Mouse (Mus musculus) ovary, postnatal 10 days (tissue): Measurements from ENCODE around the gene Hook2.
A peak's percentile ranks its signal among the peaks of the same experiment; 100 is the strongest.

Experiments
- DNase-seq: peaks from one replicate; pipeline ENCODE4 v3.0.0; 2022; ENCODE audit warnings: low spot score

Gene Hook2

DNA sequence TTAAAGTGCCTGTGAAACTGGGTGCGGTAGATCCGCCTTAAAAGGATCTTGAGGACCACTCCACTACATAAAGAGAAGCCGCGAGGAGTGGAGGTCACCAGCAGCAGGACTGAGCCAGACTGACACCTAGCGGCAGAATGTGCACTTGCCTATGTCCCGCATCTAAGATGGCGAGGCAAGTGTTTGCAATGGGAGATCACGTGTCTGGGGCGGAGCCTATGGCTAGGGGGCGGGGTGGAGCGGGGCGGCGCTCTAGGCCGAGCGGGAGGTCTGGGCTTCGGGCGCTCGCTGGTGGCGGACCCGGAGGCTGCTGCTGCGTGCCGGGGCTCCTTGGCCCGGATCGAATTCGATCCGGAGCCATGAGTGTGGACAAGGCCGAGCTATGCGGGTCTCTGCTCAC is at the start of gene Hook2:
Hook2 (plus strand) TSS at position 255 of the 400 bp plus-strand sequence.
- DNase-seq, result peak; percentile 79

DNA sequence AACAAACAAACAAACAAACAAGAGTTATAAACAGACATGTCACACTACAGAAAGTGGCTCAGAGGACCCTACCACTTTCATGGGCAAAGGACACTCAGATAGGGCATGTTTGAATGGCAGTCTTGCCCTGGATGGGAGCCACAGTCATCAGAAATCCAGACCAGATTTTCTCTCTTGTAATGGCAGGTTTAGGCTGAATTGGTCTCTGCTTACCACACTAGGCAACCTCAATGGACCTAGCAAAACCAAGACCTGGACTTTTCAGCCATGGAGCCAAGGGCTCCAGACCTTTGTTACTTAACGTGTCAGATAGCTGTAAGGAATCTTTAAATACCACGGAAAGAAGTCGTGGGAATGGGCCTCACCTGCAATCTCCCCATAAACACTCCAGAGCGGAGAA is 46.7 kb upstream of the Hook2 start:
- DNase-seq, result no peak

DNA sequence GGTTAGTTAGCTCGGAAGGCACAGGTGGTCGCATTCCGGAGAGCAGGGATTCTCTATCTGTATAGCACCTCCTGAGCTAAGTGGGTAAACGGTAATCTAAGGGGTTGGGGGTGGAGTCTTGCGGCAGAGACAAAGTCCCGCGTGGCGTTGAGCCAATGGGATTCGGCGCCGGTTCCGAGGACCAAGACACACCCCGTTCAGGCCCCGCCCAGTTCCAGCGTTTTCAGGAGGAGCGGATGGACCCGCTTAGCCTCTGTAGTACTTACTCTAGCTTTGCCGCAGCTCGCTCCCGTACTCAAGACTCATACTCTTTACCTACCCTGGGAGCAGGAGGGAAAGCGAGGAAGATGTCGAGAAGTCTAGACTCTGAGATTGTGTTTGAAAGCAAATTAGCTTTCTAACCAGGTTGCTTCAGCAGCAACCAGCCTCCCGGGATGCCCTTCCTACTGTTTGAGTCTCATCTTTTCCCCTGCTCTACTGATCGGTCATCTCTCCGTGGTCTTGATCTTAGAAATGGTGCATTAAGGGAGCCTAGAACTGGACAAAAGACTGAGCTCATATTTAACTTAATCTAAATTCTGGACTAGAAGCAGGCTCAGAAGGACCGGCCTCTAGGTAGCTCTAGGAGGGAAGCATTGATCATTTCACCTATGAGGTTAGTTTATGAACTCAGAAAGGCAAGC is 45.8 kb upstream of the Hook2 start:
- DNase-seq, result no peak

- no peak for DNase-seq
Measured at GRCm38 (mm10) chr8:84945235-84945632, 45.2 kb upstream of the Hook2 start.

DNA sequence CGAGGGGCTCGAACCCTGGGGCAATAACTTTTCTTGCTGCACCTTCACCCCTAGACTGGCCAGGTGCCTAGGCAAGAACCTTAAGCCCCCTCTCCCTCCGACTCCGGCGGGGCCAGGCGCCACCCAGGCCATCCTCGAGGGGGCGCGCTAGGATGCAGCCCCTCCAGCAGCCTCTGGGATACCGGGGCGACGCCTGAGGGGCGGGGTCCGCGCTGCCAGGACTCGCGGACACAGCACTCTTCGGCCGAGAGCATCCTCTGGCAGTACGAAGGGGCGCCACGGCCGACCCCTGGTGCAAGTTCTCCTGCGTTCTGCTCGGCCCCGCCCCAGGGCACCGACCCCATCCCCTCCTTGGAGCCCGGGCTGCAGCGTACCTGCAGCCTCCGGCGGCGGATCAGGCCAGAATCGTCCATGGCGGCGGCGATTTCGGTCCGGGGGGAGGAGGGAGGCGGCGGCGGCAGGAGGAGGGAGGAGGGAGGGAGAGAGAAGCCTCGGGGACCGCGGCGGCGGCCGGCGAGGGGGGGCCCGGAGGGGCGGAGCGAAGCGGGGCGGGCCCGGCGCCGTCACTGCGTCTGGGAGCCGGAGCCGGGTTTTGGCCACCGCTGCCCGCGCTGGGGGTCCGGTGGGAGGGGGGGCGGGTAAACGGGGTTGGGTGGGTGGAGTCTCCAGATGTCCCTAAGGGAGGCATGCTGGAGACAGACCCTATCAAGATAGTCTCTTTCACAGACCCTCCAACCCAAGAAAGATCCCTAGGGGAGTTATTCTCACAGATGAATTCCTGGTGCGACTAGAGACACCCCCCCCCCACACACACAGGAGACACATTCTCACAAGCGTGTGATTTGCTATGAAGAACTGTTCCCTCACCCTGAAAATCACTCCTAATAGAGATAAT is 44.5 kb upstream of the Hook2 start:
- no peak for DNase-seq

DNA sequence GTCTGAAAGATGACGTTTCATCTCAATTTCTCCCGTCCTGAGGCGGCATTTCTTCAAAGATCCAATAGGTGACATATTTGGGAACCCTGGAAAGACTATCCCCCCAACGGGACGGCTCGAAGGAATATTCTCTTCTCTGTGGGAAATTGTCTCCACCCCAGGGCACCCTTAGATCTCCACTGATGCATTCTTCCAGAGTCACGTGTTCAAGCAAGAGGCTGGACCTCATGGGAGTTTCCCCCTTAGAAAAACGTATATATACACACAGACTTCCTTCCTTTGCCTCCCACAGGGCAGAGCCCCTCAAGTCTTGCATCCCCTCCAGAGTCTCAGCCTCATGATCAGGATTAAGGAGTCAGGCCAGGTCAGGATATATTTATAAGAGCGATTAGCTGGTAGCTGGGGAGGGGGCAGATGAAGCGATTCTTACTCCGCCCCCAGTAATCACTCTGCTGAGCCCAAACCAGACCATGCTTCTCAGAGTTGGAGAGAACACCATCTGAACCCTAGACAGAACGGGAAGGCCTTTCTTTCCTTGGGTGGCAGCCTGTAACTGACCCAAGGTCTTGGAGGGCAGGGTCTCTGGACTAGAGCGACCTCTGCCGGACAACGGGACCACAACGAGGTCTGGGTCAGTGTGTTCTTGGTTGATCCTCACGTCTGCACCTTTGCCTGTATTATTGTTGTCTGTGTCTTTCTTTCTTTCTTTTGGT is 43.7 kb upstream of the Hook2 start, which contains the start of gene Rtbdn:
Rtbdn (plus strand) TSS at position 464 of the 713 bp plus-strand sequence.
- DNase-seq, result no peak

- no peak for DNase-seq
Measured at GRCm38 (mm10) chr8:84947241-84947545, 43.2 kb upstream of the Hook2 start.

DNA sequence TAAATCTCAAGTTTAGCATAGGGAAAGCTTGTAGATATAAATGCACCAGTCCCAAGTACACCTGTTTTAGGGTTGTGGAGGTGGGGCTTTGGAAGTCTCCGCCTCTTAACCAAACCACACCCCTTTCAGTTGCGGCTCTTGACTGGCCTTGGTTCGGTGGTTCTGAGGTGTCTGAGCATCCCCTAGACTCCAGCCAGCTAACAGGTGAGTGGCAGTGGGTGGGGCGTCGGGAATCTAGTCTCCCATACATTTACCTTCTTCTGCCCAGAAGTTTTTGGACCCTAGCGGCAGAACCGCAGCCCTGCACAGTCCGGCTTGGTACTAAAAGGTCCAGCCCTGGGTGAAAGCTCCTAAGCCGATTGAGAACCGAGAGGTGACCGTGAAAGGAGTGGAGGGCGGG is 40.6 kb upstream of the Hook2 start:
- no peak for DNase-seq

GRCm38 (mm10) chr8:84952612-84953255 is 37.7 kb upstream of the Hook2 start:
- DNase-seq, result no peak

DNA sequence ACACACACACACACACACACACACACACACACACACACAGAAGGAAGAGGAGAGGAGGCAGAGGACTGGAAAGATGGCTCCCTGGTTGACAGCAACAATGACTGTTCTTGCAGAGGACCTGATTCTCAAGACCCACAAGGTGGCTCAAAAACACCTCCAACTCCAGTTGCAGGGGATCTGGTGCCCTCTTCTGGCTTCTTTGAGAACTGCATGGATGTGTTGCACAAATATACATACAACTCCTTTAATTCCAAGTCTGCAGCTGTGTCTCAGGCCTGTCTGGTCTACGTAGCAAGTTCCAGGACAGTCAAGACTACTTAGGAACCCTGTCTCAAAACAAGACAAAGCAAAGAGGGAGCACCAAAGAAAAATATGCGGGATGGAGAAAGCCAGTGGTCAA is 33.6 kb upstream of the Hook2 start:
- DNase-seq, result no peak

DNA sequence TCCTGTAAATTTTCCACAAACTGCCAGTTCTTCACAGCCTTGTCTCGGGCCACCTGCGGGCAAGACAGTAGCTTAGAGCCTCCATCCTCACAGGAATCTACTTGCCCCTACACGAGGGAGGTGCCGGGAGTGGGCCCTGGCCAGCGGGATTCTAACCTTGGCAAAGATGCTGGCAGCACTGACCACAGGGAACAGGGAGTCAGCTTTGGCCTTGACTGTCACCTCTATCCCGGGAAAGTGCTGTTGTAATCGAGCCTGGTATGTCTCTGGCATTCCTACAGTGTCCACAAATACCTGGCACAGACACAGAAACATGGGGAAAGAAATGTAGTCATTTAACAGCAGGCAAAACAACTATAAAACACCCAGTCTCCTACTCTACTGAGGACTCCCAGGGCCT is 30.6 kb upstream of the Hook2 start:
- no peak for DNase-seq

DNA sequence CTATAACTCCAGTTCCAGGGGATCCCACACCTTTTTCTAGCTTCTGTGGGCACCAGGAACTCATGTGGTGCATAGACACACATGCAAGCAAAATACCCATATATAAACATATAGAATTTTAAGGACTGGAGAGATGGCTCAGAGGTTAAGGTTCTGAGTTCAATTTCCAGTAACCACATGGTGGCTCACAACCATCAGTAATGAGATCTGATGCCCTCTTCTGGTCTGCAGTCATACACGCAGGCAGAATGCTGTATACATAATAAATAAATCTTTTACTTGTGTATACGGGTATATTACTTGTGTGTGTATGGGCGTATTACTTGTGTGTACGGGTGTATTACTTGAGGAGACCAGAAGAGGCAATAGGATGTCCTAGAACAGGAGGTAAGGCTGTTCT is 26.5 kb upstream of the Hook2 start:
- DNase-seq, result no peak

DNA sequence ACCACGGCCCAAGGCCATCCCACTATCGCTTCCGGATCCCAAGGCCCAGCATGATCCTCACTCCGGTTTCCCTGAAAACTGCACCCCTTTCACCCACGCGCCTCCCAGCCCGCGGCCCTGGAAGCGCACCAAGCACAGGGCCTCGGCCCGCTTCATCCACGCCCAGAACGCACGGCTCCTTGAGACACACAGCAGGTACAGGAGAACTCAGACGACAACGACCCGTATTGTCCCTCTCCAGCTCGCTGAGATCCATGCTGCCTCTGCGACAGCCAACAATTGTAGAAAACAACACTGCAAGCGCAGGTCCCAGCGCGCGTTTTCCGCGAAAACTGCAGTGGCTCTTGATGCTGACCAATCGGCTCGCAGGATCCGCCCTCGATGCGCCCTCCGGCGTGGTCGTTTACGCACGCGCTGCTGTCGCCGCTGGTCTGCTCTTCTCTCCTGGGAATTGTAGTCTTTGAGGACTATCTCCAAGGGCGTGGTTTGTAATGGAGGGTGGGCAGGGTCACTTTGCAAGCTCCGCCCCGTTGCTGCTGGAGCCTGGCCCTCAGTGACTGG is 24.6 kb upstream of the Hook2 start:
- no peak for DNase-seq

- DNase-seq, result no peak
Measured at GRCm38 (mm10) chr8:84966603-84967002, 23.8 kb upstream of the Hook2 start.

DNA sequence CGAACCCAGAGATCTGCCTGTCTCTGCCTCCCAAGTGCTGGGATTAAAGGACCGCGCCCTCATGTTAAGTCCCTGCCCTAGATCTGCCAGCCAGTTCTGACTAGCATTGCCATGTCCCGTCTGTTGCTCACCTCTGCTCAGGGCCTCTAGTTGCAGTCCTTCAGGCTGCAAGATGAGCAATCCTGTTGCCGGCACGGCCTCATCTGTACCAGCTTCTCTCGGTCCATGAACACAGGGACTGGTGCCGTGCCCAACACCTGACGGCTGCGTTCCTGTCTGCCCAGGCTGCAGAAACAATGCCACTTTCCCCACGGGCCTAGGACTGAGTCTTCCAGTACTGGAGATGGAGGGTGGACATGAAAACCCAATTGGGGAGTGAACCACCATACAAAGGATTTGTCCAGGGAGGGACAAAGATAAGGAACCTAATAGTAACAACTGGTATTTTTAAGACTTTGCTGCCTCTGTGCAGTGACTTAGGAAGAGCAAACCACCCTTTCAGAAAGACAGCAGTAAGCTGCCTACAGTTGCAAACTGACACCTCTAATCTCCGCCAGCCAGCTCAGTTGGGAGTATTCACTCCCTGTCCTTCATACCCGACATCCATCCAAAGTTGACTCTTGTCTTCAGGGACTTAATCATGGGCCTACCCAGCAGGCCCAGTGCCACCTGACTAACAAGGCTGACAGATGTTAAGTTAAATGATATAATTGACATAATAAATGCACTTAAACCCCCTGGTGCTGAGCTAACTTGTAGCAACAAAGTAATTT is 22.7 kb upstream of the Hook2 start:
- DNase-seq, result no peak

GRCm38 (mm10) chr8:84968650-84969049 is 21.8 kb upstream of the Hook2 start:
- DNase-seq, result no peak

GRCm38 (mm10) chr8:84969241-84970134 is 20.9 kb upstream of the Hook2 start, which contains the start of the genes Gm49661, Prdx2 and Rnaseh2a:
Gene Gm49661, minus strand, starts transcription at chr8:84969433.
Gene Prdx2, plus strand, starts transcription at chr8:84969587.
Gene Rnaseh2a, minus strand, starts transcription at chr8:84969767.
- DNase-seq, result no peak

DNA sequence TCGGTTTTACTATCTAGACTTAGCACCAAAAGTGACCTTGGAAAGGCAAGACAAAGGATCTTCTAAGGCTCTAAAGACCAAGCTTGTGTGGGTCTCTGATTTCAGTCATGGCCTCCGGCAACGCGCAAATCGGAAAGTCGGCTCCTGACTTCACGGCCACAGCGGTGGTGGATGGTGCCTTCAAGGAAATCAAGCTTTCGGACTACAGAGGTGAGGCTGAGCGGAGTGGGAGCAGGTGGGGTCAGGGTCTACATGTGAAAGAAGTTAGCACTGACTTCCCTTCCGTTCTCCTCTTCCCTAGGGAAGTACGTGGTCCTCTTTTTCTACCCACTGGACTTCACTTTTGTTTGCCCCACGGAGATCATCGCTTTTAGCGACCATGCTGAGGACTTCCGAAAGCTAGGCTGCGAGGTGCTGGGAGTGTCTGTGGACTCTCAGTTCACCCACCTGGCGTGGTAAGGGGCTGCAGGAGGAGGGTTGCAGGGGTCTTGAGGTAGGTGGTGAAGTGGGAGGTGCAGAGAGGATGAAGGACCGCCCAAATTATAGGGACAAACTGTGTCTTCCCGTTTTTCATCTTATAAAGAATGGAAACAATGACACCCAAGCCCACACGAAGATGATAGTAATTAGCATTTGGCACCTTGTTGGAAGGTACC is 20.1 kb upstream of the Hook2 start:
- DNase-seq, result no peak

GRCm38 (mm10) chr8:84970913-84971312 is 19.5 kb upstream of the Hook2 start:
- no peak for DNase-seq
